Mouse (Mus musculus) CH12.LX (cell line): ENCODE measurements at regions not wholly inside any gene's neighbourhood (a gene's known extent, or its start where the extent isn't known, plus 50 kb on each side); places are given as distances from the start of the nearest gene placed in this dataset.

Source experiments
- DNase-seq: peaks from one replicate; pipeline ENCODE4 v3.0.0-alpha.2; 2013; ENCODE audit errors: extremely low read depth
- H3K27ac ChIP-seq: 2 replicates; pipeline ENCODE4 v1.5.1; 2012; ENCODE audit warnings: low read depth, mild to moderate bottlenecking, control low read depth, moderate library complexity; ENCODE audit not compliant: insufficient read depth
- H3K27me3 ChIP-seq: replicated peaks from 2 replicates; pipeline ENCODE3; 2012; ENCODE audit warnings: inconsistent platforms
- H3K36me3 ChIP-seq, 2 experiments: replicated peaks in 1 of 2; 2 replicates each; pipeline versions ENCODE3 to v1.6.1; 2012; ENCODE audit warnings: inconsistent platforms in 1 of 2, low read length in 1 of 2, mild to moderate bottlenecking in 1 of 2, mixed read lengths in 1 of 2, moderate library complexity in 1 of 2; ENCODE audit not compliant: control insufficient read depth in 1 of 2, insufficient read depth in 1 of 2
- H3K4me1 ChIP-seq, 2 experiments: 2 replicates each; pipeline ENCODE4 v1.6.1; 2012; ENCODE audit warnings: inconsistent platforms in 1 of 2, moderate library complexity in 1 of 2; ENCODE audit not compliant: insufficient read depth in 2 of 2, control insufficient read depth in 1 of 2
- H3K4me2 ChIP-seq: 2 replicates; pipeline ENCODE4 v1.6.1; 2012; ENCODE audit warnings: low read depth, mild to moderate bottlenecking, control low read depth; ENCODE audit not compliant: poor library complexity, insufficient read depth, severe bottlenecking
- H3K4me3 ChIP-seq, 3 experiments: fragments of 150-350 bp in 1 of 3; sonication (generic) in 1 of 3; replicated peaks in 1 of 3; 2 replicates each; pipeline versions ENCODE3 to v1.5.1; 2011 to 2012; ENCODE audit warnings: low read depth in 2 of 3, low read length in 2 of 3, mild to moderate bottlenecking in 2 of 3, moderate library complexity in 2 of 3, control low read depth in 1 of 3, improper control_type of control experiment in 1 of 3, inconsistent platforms in 1 of 3, mixed read lengths in 1 of 3; ENCODE audit not compliant: poor library complexity in 1 of 3
- H3K79me2 ChIP-seq: replicated peaks from 2 replicates; pipeline ENCODE4 v1.6.1; 2012; ENCODE audit warnings: mild to moderate bottlenecking, moderate library complexity; ENCODE audit not compliant: control insufficient read depth, poor library complexity, insufficient read depth, severe bottlenecking; ENCODE audit errors: extremely low read depth
- H3K9ac ChIP-seq: 2 replicates; pipeline ENCODE4 v1.6.1; 2012; ENCODE audit warnings: low read depth, mild to moderate bottlenecking, control low read depth, moderate library complexity; ENCODE audit not compliant: insufficient read depth
- H3K9me3 ChIP-seq: replicated peaks from 2 replicates; pipeline ENCODE3; 2012; ENCODE audit warnings: low read length, inconsistent platforms, mixed read lengths
- CHD2 ChIP-seq: IDR thresholded peaks from 2 replicates; pipeline ENCODE4 v1.6.1; 2011; ENCODE audit warnings: low read length, improper control_type of control experiment
- EP300 ChIP-seq: IDR thresholded peaks from 2 replicates; pipeline ENCODE4 v1.6.1; 2011; ENCODE audit warnings: low read length, improper control_type of control experiment
- HCFC1 ChIP-seq: IDR thresholded peaks from 2 replicates; pipeline ENCODE4 v1.6.1; 2012; ENCODE audit warnings: low read depth, mild to moderate bottlenecking, inconsistent platforms, low read length, improper control_type of control experiment
- JUN ChIP-seq: IDR thresholded peaks from 2 replicates; pipeline ENCODE4 v1.6.1; 2011; ENCODE audit warnings: low read depth, mild to moderate bottlenecking, low read length, improper control_type of control experiment, moderate library complexity; ENCODE audit not compliant: insufficient read depth
- KAT2A ChIP-seq: IDR thresholded peaks from 2 replicates; pipeline ENCODE4 v1.6.1; 2012; ENCODE audit warnings: low read length, improper control_type of control experiment, inconsistent platforms; ENCODE audit not compliant: insufficient replicate concordance
- MAX ChIP-seq: IDR thresholded peaks from 2 replicates; pipeline ENCODE4 v1.6.1; 2011; ENCODE audit warnings: low read length, improper control_type of control experiment
- MEF2A ChIP-seq: IDR thresholded peaks from 2 replicates; pipeline ENCODE4 v1.6.1; 2014; ENCODE audit warnings: low read depth, mild to moderate bottlenecking, inconsistent platforms, low read length, improper control_type of control experiment, borderline replicate concordance
- MXI1 ChIP-seq: IDR thresholded peaks from 2 replicates; pipeline ENCODE4 v1.6.1; 2011; ENCODE audit warnings: mild to moderate bottlenecking, low read depth, low read length, improper control_type of control experiment
- MYC ChIP-seq: IDR thresholded peaks from 2 replicates; pipeline ENCODE4 v1.6.1; 2011; ENCODE audit warnings: low read depth, mild to moderate bottlenecking, improper control_type of control experiment, low read length
- NELFE ChIP-seq: IDR thresholded peaks from 2 replicates; pipeline ENCODE4 v1.6.1; 2011; ENCODE audit warnings: low read depth, low read length, improper control_type of control experiment
- PAX5 ChIP-seq: IDR thresholded peaks from 2 replicates; pipeline ENCODE4 v1.6.1; 2012; ENCODE audit warnings: low read length, inconsistent platforms, mixed read lengths
- SIN3A ChIP-seq: IDR thresholded peaks from 2 replicates; pipeline ENCODE4 v1.6.1; 2012; ENCODE audit warnings: low read length, improper control_type of control experiment, inconsistent platforms
- SMC3 ChIP-seq: IDR thresholded peaks from 2 replicates; pipeline ENCODE4 v1.6.1; 2011; ENCODE audit warnings: low read depth, low read length, improper control_type of control experiment
- TBP ChIP-seq: conservative IDR thresholded peaks from 2 replicates; pipeline ENCODE4 v1.6.1; 2011; ENCODE audit warnings: low read depth, low read length, improper control_type of control experiment
- UBTF ChIP-seq: IDR thresholded peaks from 2 replicates; pipeline ENCODE4 v1.6.1; 2012; ENCODE audit warnings: low read depth, mild to moderate bottlenecking, inconsistent platforms, low read length, improper control_type of control experiment, moderate library complexity
- USF1 ChIP-seq: IDR thresholded peaks from 2 replicates; pipeline ENCODE4 v1.6.1; 2014; ENCODE audit warnings: low read depth, mild to moderate bottlenecking, inconsistent platforms, low read length, improper control_type of control experiment
- ZC3H11A ChIP-seq: IDR thresholded peaks from 2 replicates; pipeline ENCODE4 v1.6.1; 2012; ENCODE audit warnings: low read depth, mild to moderate bottlenecking, inconsistent platforms, low read length, improper control_type of control experiment
- ZMIZ1 ChIP-seq: IDR thresholded peaks from 2 replicates; pipeline ENCODE4 v1.6.1; 2012; ENCODE audit warnings: low read depth, mild to moderate bottlenecking, inconsistent platforms, low read length, improper control_type of control experiment
- ZNF384 ChIP-seq: IDR thresholded peaks from 2 replicates; pipeline ENCODE4 v1.6.1; 2012; ENCODE audit warnings: low read depth, low read length, improper control_type of control experiment, inconsistent platforms
- dilution Hi-C: fragments of 300-500 bp; cut with MboI; formaldehyde crosslinking; loops from 2 replicates; pipeline ENCODE4 v1.14.3; 2020; ENCODE audit warnings: low sequenced_read_pairs; ENCODE audit not compliant: extremely low pct_unique_long_range_greater_than_20kb, extremely low pct_ligation_motif_present
- in situ Hi-C: fragments of 300-500 bp; cut with MboI; formaldehyde crosslinking; loops from 3 replicates; pipeline ENCODE4 v1.14.3; 2019; ENCODE audit warnings: low sequenced_read_pairs, low pct_ligation_motif_present, low pct_unique_long_range_greater_than_20kb, mixed read lengths

GRCm38 (mm10) chr13:89384598-89385145, 154.9 kb upstream of the Hapln1 start:
- TF ChIP-seq USF1, result no peak
- TF ChIP-seq ZNF384, result no peak
- TF ChIP-seq SIN3A, result no peak
- TF ChIP-seq MYC, result no peak
- TF ChIP-seq EP300, result no peak
- no peak for TF ChIP-seq MAX
- TF ChIP-seq CHD2, result no peak
- TF ChIP-seq NELFE, result no peak
- no peak for TF ChIP-seq ZMIZ1
- no peak for TF ChIP-seq JUN
- TF ChIP-seq MXI1, result no peak
- TF ChIP-seq PAX5, result no peak
- TF ChIP-seq MEF2A, result no peak
- no peak for TF ChIP-seq KAT2A
- Histone ChIP-seq H3K4me3 (no peak overlapping the region), H3K36me3 (no peaks in the 10 kb centered on the region), H3K27ac (no peak overlapping the region), H3K4me2 (no peak overlapping the region), H3K79me2 (no peaks in the 10 kb centered on the region), H3K4me1 (peaks cover 0 to 11% of the 10 kb centered on the region in 2 experiments; a peak in 2 of 4 replicates), H3K9me3 (no peaks in the 10 kb centered on the region), H3K9ac (no peak overlapping the region), H3K27me3 (no peaks in the 10 kb centered on the region)
- dilution Hi-C loops, result no loop called here
- DNase-seq, result no peak
- in situ Hi-C loops, result no loop called here

- dilution Hi-C loops (no loop called here), in situ Hi-C loops (no loop called here)
- H3K36me3 ChIP-seq, result no peaks in the 10 kb centered on the region
- no peak overlapping the region for H3K9ac ChIP-seq
- no peaks in the 10 kb centered on the region for H3K9me3 ChIP-seq
- peaks cover 0 to 11% of the 10 kb centered on the region in 2 experiments; a peak in 2 of 4 replicates for H3K4me1 ChIP-seq
- no peak overlapping the region for H3K4me2 ChIP-seq
- H3K27me3 ChIP-seq, result no peaks in the 10 kb centered on the region
- TF ChIP-seq MAX, result no peak
- no peak for TF ChIP-seq SMC3
- TF ChIP-seq TBP, result no peak
- no peak for TF ChIP-seq HCFC1
- no peak for TF ChIP-seq UBTF
- no peak for TF ChIP-seq ZC3H11A
- H3K27ac ChIP-seq, result no peak overlapping the region
- H3K79me2 ChIP-seq, result no peaks in the 10 kb centered on the region
- H3K4me3 ChIP-seq, result no peak overlapping the region
- no peak for DNase-seq
These were observed 152.2 kb upstream of the Hapln1 start for GRCm38 (mm10) chr13:89387416-89387815.
